Mouse (Mus musculus) frontal cortex, postnatal 36 days (tissue): ENCODE data around the gene Rsbn1l.

ENCODE experiments used
- DNase-seq, 2 experiments: peaks; one replicate each; pipeline ENCODE4 v3.0.0; 2022; ENCODE audit warnings: low spot score in 2 of 2

Rsbn1l gene

GRCm38 (mm10) chr5:20904647-20905046 lies 51.6 kb downstream of the Rsbn1l start:
- DNase-seq = no peak

DNA sequence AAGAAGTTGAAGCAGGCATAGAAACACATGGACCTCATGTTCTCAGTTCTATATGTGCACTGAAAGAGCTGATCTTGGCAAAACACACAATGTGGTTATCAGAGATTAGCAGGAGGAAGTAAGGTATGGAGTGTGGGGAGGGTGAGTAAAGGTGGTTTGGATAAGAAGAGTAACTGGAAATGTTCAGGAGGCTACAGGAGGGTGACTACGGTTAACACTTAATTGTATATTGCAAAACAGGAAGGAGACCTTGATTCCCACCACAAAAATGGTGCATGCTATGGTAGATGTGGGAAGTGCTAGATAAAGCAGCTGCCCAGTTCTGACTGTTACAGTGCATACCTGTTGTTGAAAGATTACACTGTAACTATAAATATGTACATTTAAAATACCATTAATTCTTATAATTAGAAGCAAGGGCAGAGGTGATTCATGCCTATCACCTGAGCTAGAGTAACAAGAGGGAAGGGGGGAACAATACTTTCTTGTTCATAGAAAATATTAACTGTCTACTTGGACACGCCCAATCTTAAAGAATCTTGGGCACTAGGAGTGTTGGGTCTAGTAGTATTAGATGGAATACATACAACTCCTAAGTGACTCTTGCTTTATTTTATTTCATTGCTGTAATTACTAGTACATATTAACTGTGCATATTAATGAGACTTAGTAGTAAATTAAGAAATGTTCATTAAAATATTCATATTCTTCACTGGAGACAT lies 58.6 kb downstream of the Rsbn1l start:
- no peak for DNase-seq

GRCm38 (mm10) chr5:20884036-20884620 lies 72.1 kb downstream of the Rsbn1l start:
- no peak for DNase-seq

DNA sequence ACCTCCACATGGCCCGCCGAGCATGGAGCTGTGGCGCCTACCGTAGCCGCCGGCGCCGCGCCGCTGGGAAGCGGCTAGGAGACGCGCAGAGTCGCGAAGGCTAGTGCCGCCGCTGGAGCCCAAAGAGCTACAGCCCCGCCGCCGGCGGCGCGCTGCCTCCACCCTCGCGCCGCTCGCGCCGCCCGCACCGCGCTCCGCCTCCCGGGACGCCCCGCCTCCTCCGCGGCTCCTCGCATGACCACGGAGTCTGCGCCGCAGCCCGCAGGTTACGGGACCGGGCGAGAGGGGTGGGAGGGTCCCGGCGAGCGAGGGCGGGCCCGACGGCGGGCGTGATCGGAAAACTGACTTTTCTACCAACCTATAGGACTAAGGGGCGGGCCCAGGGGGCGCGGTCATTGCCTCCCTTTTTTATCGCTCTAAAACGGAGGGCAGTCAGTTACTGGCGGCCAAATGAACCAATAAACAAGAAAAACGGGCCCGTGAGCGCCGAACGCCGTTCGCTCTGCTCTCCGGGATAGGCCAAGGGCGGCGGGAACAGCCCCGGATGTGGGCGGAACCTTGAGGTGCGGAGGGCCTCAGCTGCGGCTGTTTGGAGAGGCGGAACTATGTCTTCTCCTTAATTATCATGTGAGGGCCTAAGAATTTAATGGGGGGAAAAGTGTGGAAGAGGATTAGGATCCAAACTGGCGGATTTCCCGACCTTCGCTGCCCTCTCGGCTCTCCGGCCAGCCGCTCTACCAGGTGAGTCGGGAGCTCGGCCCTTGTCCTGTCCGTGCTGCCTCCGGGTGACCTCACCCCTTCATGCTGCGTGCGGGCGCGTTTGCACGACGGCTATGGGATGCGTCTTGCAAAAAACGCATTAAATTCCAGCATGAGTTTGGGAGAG lies 74.0 kb downstream of the Rsbn1l start, which contains the start of the genes Phtf2 and Tmem60:
Phtf2 (minus strand) TSS at position 210 of the 886 bp plus-strand sequence.
Tmem60 (plus strand) TSS at position 277 of the 886 bp plus-strand sequence.
- peak; percentile 98 for DNase-seq

- DNase-seq = peak; percentile 48 to 56
These were observed 75.1 kb downstream of the Rsbn1l start for GRCm38 (mm10) chr5:20880797-20881775.

DNA sequence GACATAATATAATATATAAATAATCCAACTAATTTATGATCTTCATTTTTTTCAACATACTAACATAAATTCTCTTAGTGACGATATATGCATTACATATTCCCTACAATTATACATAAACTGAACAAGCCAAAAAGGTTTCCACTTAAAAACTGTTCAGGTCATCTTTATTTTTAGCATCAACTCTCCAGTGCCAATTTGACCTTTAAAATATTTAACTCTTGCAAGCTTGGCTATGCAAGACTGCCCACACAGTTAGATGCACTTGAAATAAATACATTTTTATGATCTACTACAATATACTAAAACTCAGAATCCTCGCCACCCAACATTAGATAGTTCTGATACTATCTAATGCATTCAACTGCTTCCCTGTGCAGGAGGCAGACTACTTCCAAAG lies 75.8 kb downstream of the Rsbn1l start:
- DNase-seq = no peak

- no peak for DNase-seq
These were observed 79.2 kb downstream of the Rsbn1l start for GRCm38 (mm10) chr5:20876934-20877426.

DNA sequence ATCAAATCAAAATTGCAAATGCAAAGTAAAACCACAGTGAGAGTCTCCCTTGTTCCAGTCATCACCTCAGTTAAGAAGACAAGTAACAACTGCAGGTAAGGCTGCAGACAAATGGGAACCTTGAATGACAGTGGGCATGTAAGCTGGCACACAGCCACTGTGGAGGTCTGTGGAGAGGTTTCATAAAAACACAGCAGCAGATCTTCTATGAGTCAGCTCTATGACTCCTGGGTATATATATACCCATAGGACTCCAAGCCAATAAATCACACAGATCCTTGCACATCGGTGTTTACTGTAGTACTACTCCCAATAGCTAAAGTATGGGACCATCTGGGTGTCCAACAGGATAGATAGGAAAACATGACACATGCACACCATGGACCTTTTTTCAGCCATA lies 83.1 kb downstream of the Rsbn1l start:
- no peak for DNase-seq

DNA sequence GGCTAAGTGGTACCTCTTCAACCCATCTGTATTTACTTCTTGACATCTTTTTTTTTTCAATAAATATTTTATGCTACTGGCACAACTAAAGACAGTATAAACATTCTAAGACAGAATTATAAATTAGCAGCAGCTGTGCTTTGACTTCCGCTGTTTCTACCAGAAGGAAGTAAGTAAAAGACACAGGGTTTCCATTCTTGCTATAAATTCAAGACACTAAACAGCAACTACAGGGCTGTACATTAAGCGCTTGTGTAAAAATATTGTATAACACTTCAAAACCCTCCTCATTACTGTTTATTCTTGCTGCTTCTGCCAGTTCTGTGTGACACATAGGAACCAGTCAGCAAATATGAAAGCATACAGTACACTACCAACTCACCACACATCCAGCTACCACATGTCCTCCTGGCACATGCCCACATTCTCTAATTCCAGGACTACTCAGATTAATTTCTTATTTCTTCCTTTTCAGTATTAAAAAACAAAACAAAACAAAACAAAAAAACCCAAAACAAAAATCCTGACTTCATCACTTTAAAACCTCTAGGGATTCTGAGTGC lies 90.9 kb downstream of the Rsbn1l start:
- no peak for DNase-seq

GRCm38 (mm10) chr5:20864216-20864969 lies 91.8 kb downstream of the Rsbn1l start:
- no peak for DNase-seq

DNA sequence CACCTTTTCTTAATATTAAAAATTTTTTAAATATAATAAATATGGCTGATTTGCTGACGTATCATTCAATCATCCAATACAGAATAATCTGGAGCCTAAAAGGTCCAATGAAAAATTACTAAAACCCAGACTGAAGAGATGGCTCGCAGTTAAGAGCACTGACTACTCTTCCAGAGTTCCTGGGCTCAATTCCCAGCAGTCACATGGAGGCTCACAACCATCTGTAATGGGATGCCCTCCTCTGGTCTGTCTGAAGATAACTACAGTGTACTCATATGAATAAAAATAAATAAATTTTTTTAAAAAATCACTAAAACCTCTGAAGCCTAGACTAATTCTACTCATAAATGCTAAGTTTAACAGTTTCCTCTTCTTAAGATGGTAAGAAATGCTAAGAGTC lies 94.3 kb downstream of the Rsbn1l start:
- DNase-seq = no peak

DNA sequence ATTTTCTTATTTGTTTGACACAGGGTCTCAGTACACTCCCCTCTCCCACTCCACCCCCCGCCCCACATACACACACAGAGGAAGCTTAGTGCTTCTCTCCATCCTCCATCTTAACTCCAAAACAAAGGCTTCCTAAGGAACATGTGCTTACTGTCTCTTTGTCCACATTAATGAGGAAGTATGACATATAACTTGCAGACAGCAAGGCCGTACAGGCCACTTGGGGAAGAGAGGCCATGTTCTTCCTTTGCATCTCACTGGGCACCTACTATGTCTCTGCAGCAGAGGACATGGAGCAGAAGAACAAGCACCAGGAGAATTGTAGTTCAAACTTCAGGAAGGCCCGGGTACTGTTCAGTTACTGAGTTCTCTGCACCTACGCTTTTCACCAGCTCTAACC lies 95.6 kb downstream of the Rsbn1l start:
- no peak for DNase-seq

GRCm38 (mm10) chr5:20858404-20858803 lies 97.8 kb downstream of the Rsbn1l start:
- no peak for DNase-seq

DNA sequence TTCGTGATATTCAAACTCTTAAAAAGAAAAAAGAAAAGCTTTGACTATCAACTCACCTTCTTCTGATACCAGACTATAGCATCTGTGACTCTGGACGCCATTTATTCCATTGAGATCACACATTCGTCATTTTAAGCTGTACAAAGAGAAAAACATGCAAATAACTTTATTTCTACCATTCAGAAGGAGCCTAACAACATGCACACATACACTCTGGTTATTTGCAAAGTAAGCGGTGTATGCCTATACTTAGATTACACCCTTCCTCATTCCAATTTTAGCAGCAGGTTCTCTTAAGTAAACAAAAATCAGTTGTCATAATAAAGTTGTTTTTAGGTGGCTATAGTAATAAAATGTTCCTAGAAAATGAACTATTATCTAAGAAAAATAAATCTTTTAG lies 101.1 kb downstream of the Rsbn1l start:
- no peak for DNase-seq

DNA sequence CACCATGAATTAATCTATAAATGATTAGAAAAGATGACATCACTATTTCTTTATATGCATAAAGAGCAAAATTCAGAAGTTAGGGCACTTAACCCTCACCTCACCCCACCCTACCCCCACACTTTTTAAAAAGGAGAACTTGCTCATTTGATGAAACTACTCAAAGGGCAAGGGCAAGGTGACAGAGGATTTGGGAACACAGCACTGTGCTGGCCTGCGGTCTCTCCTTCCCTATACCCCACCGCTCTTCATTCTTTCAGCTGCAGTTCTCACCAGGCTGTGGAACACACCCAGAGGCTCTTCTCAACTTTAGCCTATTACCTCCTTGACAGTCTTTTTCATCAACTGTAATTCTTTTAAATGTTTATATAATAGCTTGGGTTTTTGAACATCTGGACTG lies 109.2 kb downstream of the Rsbn1l start:
- no peak for DNase-seq

DNA sequence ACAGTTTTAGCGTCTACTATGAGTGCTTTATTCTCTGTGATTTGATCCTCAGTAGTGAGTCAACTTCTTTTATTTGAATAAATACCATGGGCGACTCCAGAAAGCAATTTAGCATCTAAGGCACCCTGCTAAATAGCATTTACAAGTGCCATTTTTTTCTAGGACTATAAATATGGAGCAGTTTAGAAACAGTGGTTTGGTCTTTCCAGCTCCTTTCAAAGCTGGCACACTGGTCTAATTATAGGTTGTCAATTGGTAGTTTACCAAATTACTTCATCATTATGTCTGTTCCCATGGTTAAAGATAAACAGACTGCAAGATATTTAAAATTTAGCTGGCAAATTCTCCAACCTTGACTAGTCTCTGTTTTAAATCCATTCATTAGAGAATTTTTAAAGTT lies 112.4 kb downstream of the Rsbn1l start:
- no peak for DNase-seq

- no peak for DNase-seq
These were observed 112.8 kb downstream of the Rsbn1l start for GRCm38 (mm10) chr5:20843405-20843804.
